Mouse (Mus musculus): ENCODE measurements around the gene Nphp4. TPM values are rescaled to one million over a fixed set of nuclear protein-coding genes. Genes with fewer than 3 reads are reported as not detected.

Gene Nphp4
- polyA plus RNA-seq, 1 experiment: 2.3 TPM

- H3K4me2 ChIP-seq (ENCODE audit: low read depth): no peak overlapping the region
- H3K36me3 ChIP-seq (ENCODE audit: control insufficient read depth, insufficient read depth): no peaks in the 10 kb centered on the region
- no peak overlapping the region for H3ac ChIP-seq (ENCODE audit: control insufficient read depth, insufficient read length)
- TF ChIP-seq E2F4 (IDR thresholded peaks at IDR 0.05; ENCODE audit: insufficient read depth): no peak
- no peak for TF ChIP-seq REST (IDR thresholded peaks at IDR 0.05; ENCODE audit: insufficient read depth, insufficient read length)
- TF ChIP-seq TCF3 (IDR thresholded peaks at IDR 0.05; ENCODE audit: insufficient read length, low read depth): no peak
- no peak for TF ChIP-seq MYOD1 (IDR thresholded peaks at IDR 0.05; ENCODE audit: control insufficient read depth in 1 of 3, insufficient read length in 2 of 3, low read depth in 2 of 3)
- no peak for TF ChIP-seq MAX (IDR thresholded peaks at IDR 0.05; ENCODE audit: low read depth)
- no peak for TF ChIP-seq USF1 (IDR thresholded peaks at IDR 0.05; ENCODE audit: low read depth)
- TF ChIP-seq POLR2AphosphoS2 (IDR thresholded peaks at IDR 0.05; ENCODE audit: insufficient read length, low read depth): no peak
- TF ChIP-seq CEBPB (IDR thresholded peaks at IDR 0.05; ENCODE audit: insufficient read depth, poor library complexity, severe bottlenecking): no peak
- no peak for TF ChIP-seq TCF12 (IDR thresholded peaks at IDR 0.05; ENCODE audit: insufficient read depth, poor library complexity, severe bottlenecking)
- TF ChIP-seq POLR2A (IDR thresholded peaks at IDR 0.05; ENCODE audit: insufficient read length, low read depth): no peak
- no peak for TF ChIP-seq MYOG (IDR thresholded peaks at IDR 0.05; ENCODE audit: control insufficient read depth in 1 of 3, insufficient read depth in 1 of 3, insufficient read length in 2 of 3, low read depth in 2 of 3)
- no peak for TF ChIP-seq SRF (IDR thresholded peaks at IDR 0.05; ENCODE audit: control insufficient read depth, insufficient read length, low read depth)
- H3K4me3 ChIP-seq: no peak overlapping the region
- H3K79me2 ChIP-seq (ENCODE audit: control insufficient read depth, insufficient read depth): no peaks in the 10 kb centered on the region
- no peaks in the 10 kb centered on the region for H3K27me3 ChIP-seq (ENCODE audit: control insufficient read depth, insufficient read depth, insufficient read length)
Observed at GRCm38 (mm10) chr4:152583616-152584015, 107.1 kb downstream of the Nphp4 start.

GRCm38 (mm10) chr4:152585526-152585925 is 109.0 kb downstream of the Nphp4 start:
- Histone ChIP-seq H3K79me2 (ENCODE audit: control insufficient read depth, insufficient read depth) (no peaks in the 10 kb centered on the region), H3ac (ENCODE audit: control insufficient read depth, insufficient read length) (no peak overlapping the region), H3K4me2 (ENCODE audit: low read depth) (no peak overlapping the region), H3K36me3 (ENCODE audit: control insufficient read depth, insufficient read depth) (no peaks in the 10 kb centered on the region), H3K27me3 (ENCODE audit: control insufficient read depth, insufficient read depth, insufficient read length) (no peaks in the 10 kb centered on the region), H3K4me3 (no peak overlapping the region)
- TF ChIP-seq MAX (IDR thresholded peaks at IDR 0.05; ENCODE audit: low read depth) (no peak), MYOG (IDR thresholded peaks at IDR 0.05; ENCODE audit: control insufficient read depth in 1 of 3, insufficient read depth in 1 of 3, insufficient read length in 2 of 3, low read depth in 2 of 3) (no peak), CEBPB (IDR thresholded peaks at IDR 0.05; ENCODE audit: insufficient read depth, poor library complexity, severe bottlenecking) (no peak), TCF12 (IDR thresholded peaks at IDR 0.05; ENCODE audit: insufficient read depth, poor library complexity, severe bottlenecking) (no peak), POLR2A (IDR thresholded peaks at IDR 0.05; ENCODE audit: insufficient read length, low read depth) (no peak), USF1 (IDR thresholded peaks at IDR 0.05; ENCODE audit: low read depth) (no peak), REST (IDR thresholded peaks at IDR 0.05; ENCODE audit: insufficient read depth, insufficient read length) (no peak), SRF (IDR thresholded peaks at IDR 0.05; ENCODE audit: control insufficient read depth, insufficient read length, low read depth) (no peak), TCF3 (IDR thresholded peaks at IDR 0.05; ENCODE audit: insufficient read length, low read depth) (no peak)

GRCm38 (mm10) chr4:152586175-152586574 is 109.7 kb downstream of the Nphp4 start:
- TF ChIP-seq MYOG (IDR thresholded peaks at IDR 0.05; ENCODE audit: control insufficient read depth in 1 of 3, insufficient read depth in 1 of 3, insufficient read length in 2 of 3, low read depth in 2 of 3) (no peak), POLR2AphosphoS2 (IDR thresholded peaks at IDR 0.05; ENCODE audit: insufficient read length, low read depth) (no peak), REST (IDR thresholded peaks at IDR 0.05; ENCODE audit: insufficient read depth, insufficient read length) (no peak), E2F4 (IDR thresholded peaks at IDR 0.05; ENCODE audit: insufficient read depth) (no peak), USF1 (IDR thresholded peaks at IDR 0.05; ENCODE audit: low read depth) (no peak), POLR2A (IDR thresholded peaks at IDR 0.05; ENCODE audit: insufficient read length, low read depth) (no peak), SRF (IDR thresholded peaks at IDR 0.05; ENCODE audit: control insufficient read depth, insufficient read length, low read depth) (no peak), MAX (IDR thresholded peaks at IDR 0.05; ENCODE audit: low read depth) (no peak), MYOD1 (IDR thresholded peaks at IDR 0.05; ENCODE audit: control insufficient read depth in 1 of 3, insufficient read length in 2 of 3, low read depth in 2 of 3) (no peak), TCF12 (IDR thresholded peaks at IDR 0.05; ENCODE audit: insufficient read depth, poor library complexity, severe bottlenecking) (no peak), CEBPB (IDR thresholded peaks at IDR 0.05; ENCODE audit: insufficient read depth, poor library complexity, severe bottlenecking) (no peak)
- no peaks in the 10 kb centered on the region for H3K27me3 ChIP-seq (ENCODE audit: control insufficient read depth, insufficient read depth, insufficient read length)
- H3K4me3 ChIP-seq: no peak overlapping the region
- H3K79me2 ChIP-seq (ENCODE audit: control insufficient read depth, insufficient read depth): no peaks in the 10 kb centered on the region
- H3K4me2 ChIP-seq (ENCODE audit: low read depth): no peak overlapping the region
- H3ac ChIP-seq (ENCODE audit: control insufficient read depth, insufficient read length): no peak overlapping the region
- H3K36me3 ChIP-seq (ENCODE audit: control insufficient read depth, insufficient read depth): no peaks in the 10 kb centered on the region

DNA sequence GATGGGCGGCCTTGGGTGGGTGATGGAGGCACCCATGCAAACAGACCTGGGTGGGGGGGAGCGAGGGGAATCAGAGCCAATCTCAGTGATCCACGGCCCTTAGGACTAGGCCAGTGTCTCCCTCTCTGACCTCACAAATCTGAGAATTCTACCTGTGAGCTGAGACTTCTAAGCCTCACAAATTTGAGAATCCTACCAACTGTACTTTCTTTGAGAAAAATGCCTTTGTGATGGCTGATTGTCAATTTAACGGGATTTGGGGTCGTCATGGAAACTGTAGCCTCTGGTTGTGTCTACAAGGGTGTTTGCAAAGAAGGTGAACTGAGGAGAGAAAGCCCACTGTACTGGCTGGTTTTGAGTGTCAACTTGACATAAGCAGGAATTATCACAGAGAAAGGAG is 127.8 kb downstream of the Nphp4 start:
- TF ChIP-seq REST (IDR thresholded peaks at IDR 0.05; ENCODE audit: insufficient read depth, insufficient read length) (no peak), TCF12 (IDR thresholded peaks at IDR 0.05; ENCODE audit: insufficient read depth, poor library complexity, severe bottlenecking) (no peak), MAX (IDR thresholded peaks at IDR 0.05; ENCODE audit: low read depth) (no peak), SRF (IDR thresholded peaks at IDR 0.05; ENCODE audit: control insufficient read depth, insufficient read length, low read depth) (no peak), TCF3 (IDR thresholded peaks at IDR 0.05; ENCODE audit: insufficient read length, low read depth) (no peak), POLR2A (IDR thresholded peaks at IDR 0.05; ENCODE audit: insufficient read length, low read depth) (no peak), E2F4 (IDR thresholded peaks at IDR 0.05; ENCODE audit: insufficient read depth) (no peak), USF1 (IDR thresholded peaks at IDR 0.05; ENCODE audit: low read depth) (no peak), MYOD1 (IDR thresholded peaks at IDR 0.05; ENCODE audit: control insufficient read depth in 1 of 3, insufficient read length in 2 of 3, low read depth in 2 of 3) (no peak), POLR2AphosphoS2 (IDR thresholded peaks at IDR 0.05; ENCODE audit: insufficient read length, low read depth) (no peak), CEBPB (IDR thresholded peaks at IDR 0.05; ENCODE audit: insufficient read depth, poor library complexity, severe bottlenecking) (no peak), MYOG (IDR thresholded peaks at IDR 0.05; ENCODE audit: control insufficient read depth in 1 of 3, insufficient read depth in 1 of 3, insufficient read length in 2 of 3, low read depth in 2 of 3) (no peak)
- Histone ChIP-seq H3ac (ENCODE audit: control insufficient read depth, insufficient read length) (no peak overlapping the region), H3K4me3 (no peak overlapping the region), H3K79me2 (ENCODE audit: control insufficient read depth, insufficient read depth) (no peaks in the 10 kb centered on the region), H3K36me3 (ENCODE audit: control insufficient read depth, insufficient read depth) (no peaks in the 10 kb centered on the region), H3K4me2 (ENCODE audit: low read depth) (no peak overlapping the region), H3K27me3 (ENCODE audit: control insufficient read depth, insufficient read depth, insufficient read length) (no peaks in the 10 kb centered on the region)

Measured in myocyte (in vitro differentiated cells).